In genomic region chr4:153298277-153298676, GRCm38 (mm10) we compare ENCODE assay signal across 24 mouse cellular contexts.
DNase-seq lines count a peak whose midpoint lies in the region; ATAC-seq and TF ChIP-seq lines count a peak whose summit lies in the region.
"Had no signal": no experiment of that assay in that cellular context is flagged by ENCODE, and none has a peak within 500 bp of the region (broad histone marks: within the 10 kb centered on the region; RNA-seq: fewer than 3 reads in every experiment).

No protein-coding gene starts in this region.

- 32% methylated on average over 5 of the region's 5 CpGs for WGBS in kidney, embryonic 15.5 days
- WGBS in kidney, postnatal 0 days = 21% methylated on average over 5 of the region's 5 CpGs
- WGBS in kidney, adult 2 months = 17% methylated on average over 5 of the region's 5 CpGs

- no peak overlapping the region for H3K4me2 ChIP-seq in kidney, embryonic 15.5 days
- no peak overlapping the region for H3K4me2 ChIP-seq in kidney, postnatal 0 days (ENCODE audit: low read length)
- H3K4me2 ChIP-seq: embryonic facial prominence, embryonic 13.5 days; embryonic facial prominence, embryonic 15.5 days; forebrain, embryonic 12.5 days had no signal

- no peaks in the 10 kb centered on the region for H3K36me3 ChIP-seq in kidney, embryonic 15.5 days
- no peaks in the 10 kb centered on the region for H3K36me3 ChIP-seq in kidney, postnatal 0 days (ENCODE audit: insufficient read depth, low read length)
- no peaks in the 10 kb centered on the region for H3K36me3 ChIP-seq in kidney, adult 2 months (ENCODE audit: control insufficient read depth, insufficient read depth, low read length)
- H3K36me3 ChIP-seq: embryonic facial prominence, embryonic 13.5 days; embryonic facial prominence, embryonic 15.5 days; forebrain, embryonic 10.5 days; forebrain, embryonic 12.5 days had no signal

- TF ChIP-seq POLR2A in kidney, adult 2 months (IDR thresholded peaks at IDR 0.05; ENCODE audit: low read depth, low read length) = no peak

- no peak for DNase-seq in kidney, adult 8-10 months
- DNase-seq in kidney, postnatal 0 days (ENCODE audit: low spot score) = peak; percentile 79
- DNase-seq in kidney, postnatal 36 days = no peak
- peak; percentile 11 for DNase-seq in kidney, postnatal 14 days
- no peak for DNase-seq in kidney, adult 2 months
- DNase-seq in urinary bladder, postnatal 14 days (ENCODE audit: low spot score) = peak; percentile 7
- no peak for DNase-seq in urinary bladder, postnatal 10 days (ENCODE audit: low spot score)
- DNase-seq: adrenal gland, adult 2 months; adrenal gland, postnatal 10 days; adrenal gland, postnatal 25 days; cerebellum, adult 11 months; cerebellum, adult 18-20 months; cerebellum, adult 8-10 months; cerebellum, adult 9-11 months; cerebellum, postnatal 14 days; cerebellum, postnatal 36 days; embryo, embryonic 11 days had no signal

- H3K9ac ChIP-seq in kidney, embryonic 15.5 days = no peak overlapping the region
- H3K9ac ChIP-seq in kidney, postnatal 0 days (ENCODE audit: low read depth, low read length) = no peak overlapping the region
- H3K9ac ChIP-seq: embryonic facial prominence, embryonic 13.5 days; embryonic facial prominence, embryonic 15.5 days; forebrain, embryonic 12.5 days had no signal

- no peak for TF ChIP-seq CTCF in kidney, postnatal 0 days (IDR thresholded peaks at IDR 0.05; ENCODE audit: low read depth)
- TF ChIP-seq CTCF in kidney, adult 2 months (conservative IDR thresholded peaks at IDR 0.05; ENCODE audit: insufficient read depth, insufficient read length, low read depth, low read length) = no peak

- peaks cover 13% of the 10 kb centered on the region for H3K4me1 ChIP-seq in kidney, embryonic 15.5 days
- no peaks in the 10 kb centered on the region for H3K4me1 ChIP-seq in kidney, postnatal 0 days (replicated peaks; ENCODE audit: insufficient read depth, low read length)
- H3K4me1 ChIP-seq in kidney, adult 2 months (ENCODE audit: control insufficient read depth, insufficient read depth, low read length) = no peaks in the 10 kb centered on the region
- H3K4me1 ChIP-seq: embryonic facial prominence, embryonic 15.5 days had no signal

- no peak overlapping the region for H3K4me3 ChIP-seq in kidney, embryonic 15.5 days (replicated peaks)
- no peak overlapping the region for H3K4me3 ChIP-seq in kidney, postnatal 0 days (replicated peaks; ENCODE audit: low read depth, low read length)
- H3K4me3 ChIP-seq in kidney, adult 2 months (ENCODE audit: insufficient read depth, low read depth, low read length) = no peak overlapping the region
- H3K4me3 ChIP-seq: embryonic facial prominence, embryonic 13.5 days; embryonic facial prominence, embryonic 15.5 days; erythroblast, embryonic 14.5 days; forebrain, embryonic 10.5 days; forebrain, embryonic 12.5 days had no signal

- H3K9me3 ChIP-seq in kidney, embryonic 15.5 days (replicated peaks) = 0 out of 2 replicates have a peak, but pooled peaks cover 4% of the 10 kb centered on the region
- H3K9me3 ChIP-seq in kidney, postnatal 0 days (replicated peaks; ENCODE audit: low read length) = no peaks in the 10 kb centered on the region; the same call in 1 of the 2 replicates
- H3K9me3 ChIP-seq: embryonic facial prominence, embryonic 13.5 days; embryonic facial prominence, embryonic 15.5 days; forebrain, embryonic 10.5 days; forebrain, embryonic 12.5 days had no signal

- ATAC-seq in kidney, embryonic 15.5 days (replicated peaks; ENCODE audit: low FRiP score) = peak; percentile 84
- peak; percentile 59; the same call in 1 of the 2 replicates for ATAC-seq in kidney, postnatal 0 days (replicated peaks; ENCODE audit: low FRiP score, low read depth)
- ATAC-seq: forebrain, embryonic 14.5 days had no signal

- H3K27ac ChIP-seq in kidney, embryonic 15.5 days = peak overlapping the region; percentile 41; the same call in 1 of the 2 replicates
- no peak overlapping the region for H3K27ac ChIP-seq in kidney, postnatal 0 days
- no peak overlapping the region for H3K27ac ChIP-seq in kidney, adult 2 months (ENCODE audit: insufficient read depth, low read depth, low read length)
- H3K27ac ChIP-seq: embryonic facial prominence, embryonic 13.5 days; embryonic facial prominence, embryonic 15.5 days; forebrain, embryonic 10.5 days; forebrain, embryonic 12.5 days had no signal

- no peaks in the 10 kb centered on the region for H3K27me3 ChIP-seq in kidney, embryonic 15.5 days
- no peaks in the 10 kb centered on the region for H3K27me3 ChIP-seq in kidney, postnatal 0 days (ENCODE audit: insufficient read depth, low read length)
- no peaks in the 10 kb centered on the region for H3K27me3 ChIP-seq in kidney, adult 2 months (replicated peaks; ENCODE audit: control insufficient read depth, insufficient read depth, low read length)
- H3K27me3 ChIP-seq: embryonic facial prominence, embryonic 13.5 days; embryonic facial prominence, embryonic 15.5 days; forebrain, embryonic 12.5 days had no signal

Comparison
In these comparisons a context has a peak if more than half of its experiments do, and no peak if none do; other contexts are left out.
1. DNase-seq: peak in kidney, postnatal 0 days (single experiment), kidney, postnatal 14 days (single experiment) and urinary bladder, postnatal 14 days (single experiment); none in kidney, adult 8-10 months (0 of 2), kidney, postnatal 36 days (0 of 2), kidney, adult 2 months (single experiment) and urinary bladder, postnatal 10 days (single experiment).